Mouse (Mus musculus) midbrain, embryonic 16.5 days (tissue): Measurements from ENCODE around the gene Hist1h4a. TPM values are rescaled to one million over a fixed set of nuclear protein-coding genes. Genes with fewer than 3 reads are reported as not detected.
"Not testable (repeated sequence)": the region's sequence is repeated elsewhere in the genome, so short reads cannot be mapped to it uniquely, and the experiment has no call there.

Source experiments
- ATAC-seq: fragments of 200-750 bp; cut with Nextera tagmentation; 2 replicates; pipeline ENCODE4 v1.8.0; 2017; ENCODE audit warnings: moderate TSS enrichment
- H3K27ac ChIP-seq: fragments of 300-500 bp; sonication (generic); 2 replicates; pipeline ENCODE4 v1.5.1; 2014; ENCODE audit warnings: mild to moderate bottlenecking, low read length, mixed read lengths
- H3K27me3 ChIP-seq: fragments of 300-500 bp; sonication (generic); 2 replicates; pipeline ENCODE4 v1.6.1; 2014; ENCODE audit warnings: low read depth, low read length, mixed read lengths; ENCODE audit not compliant: control insufficient read depth, insufficient read depth
- H3K36me3 ChIP-seq: fragments of 300-500 bp; sonication (generic); 2 replicates; pipeline ENCODE4 v1.6.1; 2014; ENCODE audit warnings: mild to moderate bottlenecking, low read length, moderate library complexity, mixed read lengths; ENCODE audit not compliant: control insufficient read depth, insufficient read depth
- H3K4me1 ChIP-seq: fragments of 300-500 bp; sonication (generic); 2 replicates; pipeline ENCODE4 v1.6.1; 2014; ENCODE audit warnings: mild to moderate bottlenecking, low read length, mixed read lengths; ENCODE audit not compliant: control insufficient read depth, insufficient read depth
- H3K4me2 ChIP-seq: fragments of 300-500 bp; sonication (generic); 2 replicates; pipeline ENCODE4 v1.6.1; 2014; ENCODE audit warnings: mild to moderate bottlenecking, low read length, mixed read lengths
- H3K4me3 ChIP-seq: fragments of 300-500 bp; sonication (generic); 2 replicates; pipeline ENCODE4 v1.5.1; 2014; ENCODE audit warnings: low read depth, mild to moderate bottlenecking, low read length, moderate library complexity, mixed read lengths
- H3K9ac ChIP-seq: fragments of 300-500 bp; sonication (generic); 2 replicates; pipeline ENCODE4 v1.6.1; 2014; ENCODE audit warnings: low read depth, low read length, mixed read lengths
- H3K9me3 ChIP-seq: fragments of 300-500 bp; sonication (generic); replicated peaks from 2 replicates; pipeline ENCODE4 v1.6.1; 2014; ENCODE audit warnings: mild to moderate bottlenecking, low read length, mixed read lengths; ENCODE audit not compliant: control insufficient read depth, poor library complexity, severe bottlenecking
- WGBS: fragments of 180-500 bp; shearing (Covaris S2); extraction: QIAGEN DNeasy Blood & Tissue Kit; methylation state at CpG from one replicate; pipeline ENCODE4 v1.1.7; 2014; 5-methylcytosine and 5-hydroxymethylcytosine counted together
- microRNA-seq: library from miRNA; unstranded; fragments of <30 nt; microRNA quantifications from one replicate; pipeline ENCODE4, GENCODE M21; 2017
- polyA plus RNA-seq: library from polyadenylated mRNA; unstranded; fragments of >200 nt; fragmentation: Nextera tagmentation; extraction: Ambion mirVana; gene quantifications from 2 replicates; pipeline ENCODE4 v1.2.1, GENCODE M21; 2015

Gene Hist1h4a
- polyA plus RNA-seq, 1 experiment from 2014 or later: 0.72 TPM

- 89% methylated on average over 18 of the region's 18 CpGs for WGBS
- Histone ChIP-seq H3K4me2 (no peak overlapping the region), H3K9ac (no peak overlapping the region), H3K4me3 (no peak overlapping the region), H3K27ac (no peak overlapping the region), H3K4me1 (no peaks in the 10 kb centered on the region), H3K36me3 (no peaks in the 10 kb centered on the region), H3K27me3 (no peaks in the 10 kb centered on the region), H3K9me3 (no peaks in the 10 kb centered on the region)
- ATAC-seq: no peak
These were observed 32.4 kb downstream of the Hist1h4a start for GRCm38 (mm10) chr13:23728472-23729191.

DNA sequence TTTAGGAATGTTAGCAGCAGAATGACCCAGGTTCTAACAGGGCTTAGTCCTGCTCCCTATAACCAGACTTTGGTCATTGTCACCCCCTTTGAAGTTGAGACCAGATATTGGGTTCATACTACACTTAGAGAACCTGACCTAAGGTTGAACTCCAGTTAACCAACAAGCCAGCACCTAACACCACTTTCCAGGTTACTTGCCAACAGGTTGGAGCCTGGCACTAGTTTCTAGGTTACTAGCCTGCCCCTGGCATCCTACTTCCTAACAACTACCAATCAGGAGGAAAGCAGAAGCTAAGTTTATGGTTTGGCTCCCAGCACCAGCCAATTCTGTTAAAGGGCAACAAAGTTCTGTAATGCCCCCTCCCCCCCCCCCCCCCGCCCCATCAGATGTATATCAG lies 35.8 kb downstream of the Hist1h4a start:
- Histone ChIP-seq H3K36me3 (no peaks in the 10 kb centered on the region), H3K27ac (no peak overlapping the region), H3K9ac (no peak overlapping the region), H3K4me1 (no peaks in the 10 kb centered on the region), H3K4me3 (no peak overlapping the region), H3K9me3 (no peaks in the 10 kb centered on the region), H3K27me3 (no peaks in the 10 kb centered on the region), H3K4me2 (no peak overlapping the region)
- no peak for ATAC-seq
- 60% methylated on average over 1 of the region's 1 CpGs for WGBS

DNA sequence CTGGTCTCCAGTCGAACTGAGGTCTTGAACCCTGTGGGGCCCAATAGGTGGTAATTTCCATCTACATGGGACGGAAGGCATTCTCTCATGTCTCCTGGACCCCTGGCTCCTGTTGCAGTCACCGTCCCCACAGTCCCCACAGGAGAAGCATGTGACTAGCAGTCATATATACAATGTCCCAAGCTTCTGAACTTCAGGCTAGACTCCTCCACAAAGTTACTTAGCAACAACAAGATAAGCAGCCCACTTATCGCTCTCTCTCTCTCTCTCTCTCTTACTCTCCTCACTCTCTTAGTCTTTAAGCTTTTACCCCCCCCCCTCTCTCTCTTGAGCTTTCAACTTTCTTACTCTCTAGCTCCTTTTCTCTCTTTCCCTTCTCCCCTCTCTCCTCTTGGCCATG lies 36.8 kb downstream of the Hist1h4a start:
- no peak for ATAC-seq
- Histone ChIP-seq H3K36me3 (no peaks in the 10 kb centered on the region), H3K4me2 (no peak overlapping the region), H3K4me1 (no peaks in the 10 kb centered on the region), H3K4me3 (no peak overlapping the region), H3K9me3 (no peaks in the 10 kb centered on the region), H3K27ac (no peak overlapping the region), H3K9ac (no peak overlapping the region), H3K27me3 (no peaks in the 10 kb centered on the region)
- WGBS: 83% methylated on average over 4 of the region's 4 CpGs

DNA sequence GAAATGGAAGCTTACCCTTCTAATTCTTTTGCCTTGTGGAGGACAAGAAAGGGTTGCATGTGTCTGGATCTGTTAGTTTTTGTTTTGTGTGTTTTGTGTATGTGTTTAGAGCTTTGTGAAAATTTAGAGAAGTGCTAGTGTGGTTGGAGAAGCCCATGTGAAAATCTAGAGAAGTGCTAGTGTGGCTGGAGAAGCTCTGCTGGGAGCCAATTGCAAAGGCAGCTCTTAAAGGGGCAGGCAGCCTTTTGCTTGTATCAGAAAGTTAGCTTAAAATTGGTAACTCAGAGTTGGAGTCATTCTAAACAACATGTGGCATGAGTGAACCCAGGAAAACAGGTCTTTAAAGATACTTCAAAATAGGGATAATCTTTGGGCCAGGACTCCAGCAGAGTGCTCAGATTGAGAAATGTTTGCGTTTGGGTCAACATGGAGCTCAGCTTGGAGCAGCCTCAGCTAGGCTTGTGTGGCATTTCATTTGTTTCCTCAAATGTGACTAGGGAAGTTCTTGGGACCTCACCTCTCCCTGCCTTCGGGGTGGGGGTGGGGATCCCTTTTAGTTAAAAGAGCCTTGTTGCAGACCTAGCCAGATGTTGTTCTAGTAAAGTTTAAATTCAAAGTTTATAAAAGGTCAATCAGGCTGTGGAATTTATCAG lies 43.3 kb downstream of the Hist1h4a start:
- not testable (repeated sequence) for H3K27ac ChIP-seq, H3K27me3 ChIP-seq, H3K36me3 ChIP-seq, H3K9me3 ChIP-seq, H3K4me1 ChIP-seq, ATAC-seq, H3K4me3 ChIP-seq, H3K9ac ChIP-seq, H3K4me2 ChIP-seq
- WGBS: 19% methylated on average over 2 of the region's 2 CpGs

DNA sequence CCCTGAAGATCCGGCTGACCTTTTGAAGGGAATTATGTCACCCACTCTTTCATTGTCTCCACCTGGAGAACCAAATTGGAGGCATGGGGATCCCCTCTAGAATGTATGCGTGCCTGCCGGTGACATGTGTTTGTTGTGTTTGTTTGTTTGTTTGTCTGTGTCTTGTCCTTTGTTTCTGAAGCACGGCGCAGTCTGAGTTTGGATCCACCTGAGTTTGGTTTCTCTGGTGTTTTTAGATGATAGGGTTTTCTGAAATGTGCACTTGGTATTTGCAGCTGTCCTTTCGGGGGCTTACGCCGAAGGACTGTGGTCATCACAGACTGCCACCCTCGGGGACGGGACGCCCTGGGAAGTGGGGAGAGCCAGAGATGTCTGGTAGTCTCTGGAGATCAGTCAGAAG lies 43.9 kb downstream of the Hist1h4a start:
- 57% methylated on average over 11 of the region's 11 CpGs for WGBS

GRCm38 (mm10) chr13:23716261-23717042 lies 44.6 kb downstream of the Hist1h4a start:
- Histone ChIP-seq H3K27me3 (no peaks in the 10 kb centered on the region), H3K4me3 (no peak overlapping the region), H3K9me3 (no peaks in the 10 kb centered on the region), H3K27ac (no peak overlapping the region), H3K36me3 (no peaks in the 10 kb centered on the region), H3K9ac (no peak overlapping the region), H3K4me1 (no peaks in the 10 kb centered on the region), H3K4me2 (no peak overlapping the region)
- no peak for ATAC-seq
- 90% methylated on average over 5 of the region's 5 CpGs for WGBS

More for the DNA sequence above, 43.9 kb downstream of the Hist1h4a start:
- Histone ChIP-seq H3K27ac (no peak overlapping the region), H3K36me3 (no peaks in the 10 kb centered on the region), H3K27me3 (no peaks in the 10 kb centered on the region), H3K9me3 (no peaks in the 10 kb centered on the region), H3K4me3 (no peak overlapping the region), H3K4me1 (no peaks in the 10 kb centered on the region), H3K9ac (no peak overlapping the region), H3K4me2 (no peak overlapping the region)
- no peak for ATAC-seq

Small RNA genes lying within 50 kb of the gene (microRNA-seq; reads per million reads assigned to microRNA genes)
- gene Gm44314 (not detected), gene Gm44484 (not detected)

Other genes with a start within 250 kb of the Hist1h4a start
- gene Hist1h4h, start 230.2 kb downstream of the Hist1h4a start, polyA plus RNA-seq: 1.5 and 3.0 TPM in 2 replicates
- not detected in 2 replicates for gene Hist1h2af, start 227.3 kb downstream of the Hist1h4a start, polyA plus RNA-seq
- not detected in 2 replicates for gene Hist1h3g, start 225.8 kb downstream of the Hist1h4a start, polyA plus RNA-seq
- 0.27 TPM in 1 of 2 replicates, not detected in the other for gene Hist1h2bh, start 217.8 kb downstream of the Hist1h4a start, polyA plus RNA-seq
- gene Hist1h3f, start 217.2 kb downstream of the Hist1h4a start, polyA plus RNA-seq: not detected in 2 replicates
- gene Hist1h4f, start 209.6 kb downstream of the Hist1h4a start, polyA plus RNA-seq: not detected in 2 replicates
- 0.07 TPM in 1 of 2 replicates, not detected in the other for gene Hist1h1d, start 208.0 kb downstream of the Hist1h4a start, polyA plus RNA-seq
- 1.0 and 1.4 TPM in 2 replicates for gene Hist1h3e, start 198.9 kb downstream of the Hist1h4a start, polyA plus RNA-seq
- 7.7 and 11.6 TPM in 2 replicates for gene Hist1h2ae, start 190.0 kb downstream of the Hist1h4a start, polyA plus RNA-seq
- 0.36 and 0.86 TPM in 2 replicates for gene Hist1h2bg, start 189.8 kb downstream of the Hist1h4a start, polyA plus RNA-seq
- not detected in 2 replicates for gene Hist1h2bf, start 187.0 kb downstream of the Hist1h4a start, polyA plus RNA-seq
- not detected in 2 replicates for gene Hist1h2ad, start 186.8 kb downstream of the Hist1h4a start, polyA plus RNA-seq
- 0.53 and 0.60 TPM in 2 replicates for gene Hist1h3d, start 185.5 kb downstream of the Hist1h4a start, polyA plus RNA-seq
- 21.8 and 27.6 TPM in 2 replicates for gene Hist1h4d, start 179.6 kb downstream of the Hist1h4a start, polyA plus RNA-seq
- gene Hist1h2be, start 140.1 kb downstream of the Hist1h4a start, polyA plus RNA-seq: 1.0 and 1.4 TPM in 2 replicates
- 3.3 and 4.4 TPM in 2 replicates for gene Hist1h1e, start 138.7 kb downstream of the Hist1h4a start, polyA plus RNA-seq
- gene Hist1h2ac, start 77.3 kb downstream of the Hist1h4a start, polyA plus RNA-seq: 0.23 and 0.32 TPM in 2 replicates
- gene Hist1h2bc, start 77.0 kb downstream of the Hist1h4a start, polyA plus RNA-seq: 14.9 and 17.1 TPM in 2 replicates
- gene Hist1h1t, start 65.4 kb downstream of the Hist1h4a start, polyA plus RNA-seq: not detected in 2 replicates
- 1.8 and 3.2 TPM in 2 replicates for gene Hist1h4c, start 62.8 kb downstream of the Hist1h4a start, polyA plus RNA-seq
- gene Hfe, start 50.4 kb downstream of the Hist1h4a start, polyA plus RNA-seq: 2.8 and 3.8 TPM in 2 replicates
- gene Hist1h1c, start 22.4 kb downstream of the Hist1h4a start, polyA plus RNA-seq: 7.1 and 8.7 TPM in 2 replicates
- gene Hist1h3c, start 15.6 kb downstream of the Hist1h4a start, polyA plus RNA-seq: 0.76 TPM in 1 of 2 replicates, not detected in the other
- gene Hist1h2bb, start 14.5 kb downstream of the Hist1h4a start, polyA plus RNA-seq: not detected in 2 replicates
- 1.1 and 6.2 TPM in 2 replicates for gene Hist1h2ab, start 10.1 kb downstream of the Hist1h4a start, polyA plus RNA-seq
- gene Hist1h3b, start 9.0 kb downstream of the Hist1h4a start, polyA plus RNA-seq: 0.89 and 1.1 TPM in 2 replicates
- 0.98 and 1.8 TPM in 2 replicates for gene Hist1h4b, start 4.2 kb downstream of the Hist1h4a start, polyA plus RNA-seq
- 0.40 and 0.68 TPM in 2 replicates for gene Hist1h3a, start 1.2 kb upstream of the Hist1h4a start, polyA plus RNA-seq
- 0.30 TPM in 1 of 2 replicates, not detected in the other for gene Hist1h1a, start 2.4 kb upstream of the Hist1h4a start, polyA plus RNA-seq
- gene Trim38, start 8.7 kb upstream of the Hist1h4a start, polyA plus RNA-seq: not detected in 2 replicates
- gene Slc17a2, start 45.8 kb upstream of the Hist1h4a start, polyA plus RNA-seq: not detected in 2 replicates
- gene Slc17a3, start 78.2 kb upstream of the Hist1h4a start, polyA plus RNA-seq: not detected in 2 replicates
- not detected in 2 replicates for gene Slc17a1, start 106.5 kb upstream of the Hist1h4a start, polyA plus RNA-seq
- gene Slc17a4, start 153.8 kb upstream of the Hist1h4a start, polyA plus RNA-seq: not detected in 2 replicates
- not detected in 2 replicates for gene Hist1h2ba, start 172.9 kb upstream of the Hist1h4a start, polyA plus RNA-seq
- not detected in 2 replicates for gene Hist1h2aa, start 173.2 kb upstream of the Hist1h4a start, polyA plus RNA-seq
- gene Scgn, start 230.0 kb upstream of the Hist1h4a start, polyA plus RNA-seq: 1.3 and 2.6 TPM in 2 replicates